Mouse (Mus musculus) small intestine, adult 2 months (tissue): ENCODE results near the gene Atxn7l1.

Source experiments
- CTCF ChIP-seq: fragments of 200-500 bp; IDR thresholded peaks from 2 replicates; pipeline ENCODE4 v1.5.1; 2012; ENCODE audit warnings: low read depth, mild to moderate bottlenecking, control low read depth, inconsistent platforms, low read length, moderate library complexity, mixed read lengths; ENCODE audit not compliant: insufficient replicate concordance, insufficient read length; ENCODE audit errors: extremely low read depth
- POLR2A ChIP-seq: fragments of 200-500 bp; IDR thresholded peaks from 2 replicates; pipeline ENCODE4 v1.6.1; 2012; ENCODE audit warnings: low read depth, mild to moderate bottlenecking, control low read depth, inconsistent platforms, low read length, moderate library complexity

- TF ChIP-seq CTCF (no peak), POLR2A (no peak)
These were observed 54.2 kb downstream of the Atxn7l1 start for GRCm38 (mm10) chr12:33201491-33202210.
